Mouse (Mus musculus): ENCODE measurements around the gene Tcp11l2.

The Tcp11l2 gene

GRCm38 (mm10) chr10:84598172-84598571 is 21.7 kb downstream of the Tcp11l2 start:
- no peak for DNase-seq (ENCODE audit: low read depth, low spot score)

GRCm38 (mm10) chr10:84600136-84600535 is 23.7 kb downstream of the Tcp11l2 start:
- no peak for DNase-seq (ENCODE audit: low read depth, low spot score)

GRCm38 (mm10) chr10:84604335-84604734 is 27.9 kb downstream of the Tcp11l2 start:
- no peak for DNase-seq (ENCODE audit: low read depth, low spot score)

- DNase-seq (ENCODE audit: low read depth, low spot score): no peak
Measured at GRCm38 (mm10) chr10:84608361-84608760, 31.9 kb downstream of the Tcp11l2 start.

GRCm38 (mm10) chr10:84610324-84610723 is 33.9 kb downstream of the Tcp11l2 start:
- no peak for DNase-seq (ENCODE audit: low read depth, low spot score)

- no peak for DNase-seq (ENCODE audit: low read depth, low spot score)
Measured at GRCm38 (mm10) chr10:84610783-84611182, 34.4 kb downstream of the Tcp11l2 start.

GRCm38 (mm10) chr10:84611664-84612063 is 35.2 kb downstream of the Tcp11l2 start:
- no peak for DNase-seq (ENCODE audit: low read depth, low spot score)

GRCm38 (mm10) chr10:84612281-84612680 is 35.9 kb downstream of the Tcp11l2 start:
- DNase-seq (ENCODE audit: low read depth, low spot score): no peak

- no peak for DNase-seq (ENCODE audit: low read depth, low spot score)
Measured at GRCm38 (mm10) chr10:84613366-84613765, 36.9 kb downstream of the Tcp11l2 start.

- no peak for DNase-seq (ENCODE audit: low read depth, low spot score)
Measured at GRCm38 (mm10) chr10:84615076-84615475, 38.6 kb downstream of the Tcp11l2 start.

GRCm38 (mm10) chr10:84621826-84622790 is 45.7 kb downstream of the Tcp11l2 start, which contains the start of gene Polr3b:
Gene Polr3b, plus strand, starts transcription at chr10:84622292.
- DNase-seq (ENCODE audit: low read depth, low spot score): peak; percentile 86

- no peak for DNase-seq (ENCODE audit: low read depth, low spot score)
Measured at GRCm38 (mm10) chr10:84631182-84631581, 54.8 kb downstream of the Tcp11l2 start.

GRCm38 (mm10) chr10:84632005-84632404 is 55.6 kb downstream of the Tcp11l2 start:
- DNase-seq (ENCODE audit: low read depth, low spot score): no peak

GRCm38 (mm10) chr10:84636656-84637055 is 60.2 kb downstream of the Tcp11l2 start:
- no peak for DNase-seq (ENCODE audit: low read depth, low spot score)

- DNase-seq (ENCODE audit: low read depth, low spot score): no peak
Measured at GRCm38 (mm10) chr10:84638382-84638781, 62.0 kb downstream of the Tcp11l2 start.

- DNase-seq (ENCODE audit: low read depth, low spot score): no peak
Measured at GRCm38 (mm10) chr10:84639525-84640287, 63.3 kb downstream of the Tcp11l2 start.

GRCm38 (mm10) chr10:84640861-84641260 is 64.4 kb downstream of the Tcp11l2 start:
- DNase-seq (ENCODE audit: low read depth, low spot score): no peak

- DNase-seq (ENCODE audit: low read depth, low spot score): no peak
Measured at GRCm38 (mm10) chr10:84641576-84641975, 65.2 kb downstream of the Tcp11l2 start.

- no peak for DNase-seq (ENCODE audit: low read depth, low spot score)
Measured at GRCm38 (mm10) chr10:84645940-84646339, 69.5 kb downstream of the Tcp11l2 start.

GRCm38 (mm10) chr10:84646506-84647102 is 70.2 kb downstream of the Tcp11l2 start:
- no peak for DNase-seq (ENCODE audit: low read depth, low spot score)

- no peak for DNase-seq (ENCODE audit: low read depth, low spot score)
Measured at GRCm38 (mm10) chr10:84647264-84647663, 70.8 kb downstream of the Tcp11l2 start.

GRCm38 (mm10) chr10:84648911-84649310 is 72.5 kb downstream of the Tcp11l2 start:
- no peak for DNase-seq (ENCODE audit: low read depth, low spot score)

Measured in retina, postnatal 7 days (tissue).